Mouse (Mus musculus): ENCODE measurements around the gene Synj1. TPM values are rescaled to one million over a fixed set of nuclear protein-coding genes. Genes with fewer than 3 reads are reported as not detected.

Synj1 gene
- polyA plus RNA-seq, 1 experiment = 159 TPM

DNA sequence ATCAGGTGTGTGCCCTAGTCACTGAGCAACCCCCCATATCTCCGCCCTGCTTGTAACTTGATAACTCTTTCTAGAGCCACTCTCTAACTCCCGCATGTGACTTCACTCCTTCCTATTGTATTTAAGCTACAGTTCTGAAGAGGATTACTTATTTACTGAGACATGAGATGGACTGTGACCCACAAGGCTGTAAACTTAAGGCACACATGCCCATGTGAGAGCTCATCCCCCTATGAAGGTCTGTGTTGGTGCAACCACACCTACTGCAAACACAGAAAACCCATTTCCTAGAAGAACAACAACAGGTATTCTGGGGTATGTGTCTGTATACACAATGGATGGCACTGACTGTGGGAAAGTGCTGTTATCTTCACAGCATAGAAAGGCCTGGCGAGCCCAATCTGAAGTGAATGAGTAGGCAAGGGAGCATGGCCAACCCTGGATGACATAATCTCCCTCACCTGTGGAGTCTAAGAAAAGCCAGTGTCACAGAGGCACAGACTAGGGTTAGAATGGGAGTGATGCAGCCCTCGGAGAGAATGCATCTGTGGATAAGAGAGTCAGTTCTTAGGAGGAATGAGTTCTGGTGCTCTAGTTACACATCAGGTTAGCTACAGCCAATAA, 6.1 kb downstream of the Synj1 start:
- no peak overlapping the region for H3K27ac ChIP-seq (ENCODE audit: insufficient read depth, low read length)
- no peaks in the 10 kb centered on the region for H3K27me3 ChIP-seq (ENCODE audit: control insufficient read depth, insufficient read depth, low read length)
- peaks cover 5% of the 10 kb centered on the region for H3K4me1 ChIP-seq (ENCODE audit: control insufficient read depth, insufficient read depth, low read length)
- TF ChIP-seq CTCF (IDR thresholded peaks at IDR 0.05; ENCODE audit: borderline replicate concordance, insufficient read depth, low read depth, low read length) (no peak), POLR2A (IDR thresholded peaks at IDR 0.05; ENCODE audit: borderline replicate concordance, insufficient read depth, low read length) (no peak)
- no peak overlapping the region for H3K4me3 ChIP-seq (replicated peaks; ENCODE audit: insufficient read depth, low read depth, low read length)
- WGBS = 84% methylated on average over 4 of the region's 4 CpGs
- DNase-seq = no peak

DNA sequence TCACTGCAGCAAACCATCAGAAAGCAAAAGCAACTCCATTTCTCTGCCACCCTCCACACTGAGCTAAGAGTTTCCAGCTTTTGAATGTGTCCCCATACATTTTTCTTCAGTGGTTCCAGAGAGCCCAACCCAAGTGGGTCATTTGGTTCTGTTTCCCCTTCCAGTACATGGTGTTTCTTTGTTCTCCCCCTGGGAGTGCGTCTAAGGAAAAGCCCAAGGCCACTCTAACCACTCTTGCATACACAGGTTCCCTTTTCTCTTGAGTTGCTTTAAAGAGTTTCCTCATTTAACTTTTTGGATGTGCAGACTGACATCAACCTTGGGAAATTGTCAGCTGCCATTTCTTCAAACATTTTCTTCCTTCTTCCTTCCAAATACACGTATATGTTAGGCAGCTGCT, 10.0 kb downstream of the Synj1 start:
- TF ChIP-seq POLR2A (IDR thresholded peaks at IDR 0.05; ENCODE audit: borderline replicate concordance, insufficient read depth, low read length) (no peak), CTCF (IDR thresholded peaks at IDR 0.05; ENCODE audit: borderline replicate concordance, insufficient read depth, low read depth, low read length) (no peak)
- no peak for DNase-seq
- Histone ChIP-seq H3K27me3 (ENCODE audit: control insufficient read depth, insufficient read depth, low read length) (no peaks in the 10 kb centered on the region), H3K4me3 (replicated peaks; ENCODE audit: insufficient read depth, low read depth, low read length) (no peak overlapping the region), H3K27ac (ENCODE audit: insufficient read depth, low read length) (0 out of 2 replicates have a peak overlapping the region, but pooled peaks have one; percentile 13), H3K4me1 (ENCODE audit: control insufficient read depth, insufficient read depth, low read length) (peaks cover 9% of the 10 kb centered on the region; the same call in 1 of the 2 replicates)
- WGBS = 85% methylated on average over 2 of the region's 2 CpGs

DNA sequence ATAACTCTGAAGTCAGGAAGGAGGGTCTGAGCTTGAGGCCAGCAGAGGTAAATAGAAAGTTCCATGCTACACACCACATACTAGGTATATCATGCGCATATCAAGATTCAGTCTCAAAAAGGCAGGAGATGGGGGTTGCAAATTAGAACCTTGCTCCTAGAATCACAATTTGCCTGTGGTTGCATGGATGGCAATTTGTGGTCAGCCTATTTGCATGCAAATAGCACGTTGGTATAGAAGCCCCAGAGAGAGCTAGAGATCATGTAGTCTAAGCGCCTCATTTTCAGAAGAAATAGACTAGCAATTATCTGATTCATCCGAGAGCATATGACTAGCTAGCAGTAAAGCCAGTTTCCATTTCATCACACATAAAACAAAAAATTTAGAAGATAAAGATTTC, 11.3 kb downstream of the Synj1 start:
- no peak overlapping the region for H3K4me3 ChIP-seq (replicated peaks; ENCODE audit: insufficient read depth, low read depth, low read length)
- no peak overlapping the region for H3K27ac ChIP-seq (ENCODE audit: insufficient read depth, low read length)
- WGBS = 83% methylated on average over 4 of the region's 4 CpGs
- no peak for DNase-seq
- TF ChIP-seq POLR2A (IDR thresholded peaks at IDR 0.05; ENCODE audit: borderline replicate concordance, insufficient read depth, low read length) (no peak), CTCF (IDR thresholded peaks at IDR 0.05; ENCODE audit: borderline replicate concordance, insufficient read depth, low read depth, low read length) (no peak)
- H3K27me3 ChIP-seq (ENCODE audit: control insufficient read depth, insufficient read depth, low read length) = no peaks in the 10 kb centered on the region
- H3K4me1 ChIP-seq (ENCODE audit: control insufficient read depth, insufficient read depth, low read length) = peaks cover 11% of the 10 kb centered on the region

DNA sequence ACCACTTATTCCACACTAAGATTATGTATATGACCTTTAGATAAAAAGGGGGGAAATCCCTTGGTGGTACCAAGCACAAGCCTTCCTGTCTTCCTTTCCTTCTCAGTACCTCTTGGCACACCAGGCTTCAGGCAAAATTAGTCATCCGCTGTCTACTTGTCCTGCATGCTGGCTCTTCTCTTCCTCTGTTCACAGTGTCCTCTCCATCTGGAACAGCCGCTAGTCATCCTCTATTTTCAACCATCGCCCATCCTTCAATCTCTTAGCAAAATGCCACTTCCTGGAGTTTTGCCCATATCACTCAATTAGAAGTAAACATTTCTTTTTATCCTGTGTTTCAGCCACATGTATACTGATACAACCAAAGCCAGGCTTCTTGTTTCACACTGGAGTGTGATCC, 13.3 kb downstream of the Synj1 start:
- Histone ChIP-seq H3K27ac (ENCODE audit: insufficient read depth, low read length) (no peak overlapping the region), H3K4me1 (ENCODE audit: control insufficient read depth, insufficient read depth, low read length) (peaks cover 12% of the 10 kb centered on the region), H3K4me3 (replicated peaks; ENCODE audit: insufficient read depth, low read depth, low read length) (no peak overlapping the region), H3K27me3 (ENCODE audit: control insufficient read depth, insufficient read depth, low read length) (no peaks in the 10 kb centered on the region)
- 7% methylated on average over 3 of the region's 3 CpGs for WGBS
- DNase-seq = peak in 1 of 2 experiments; percentile 40
- TF ChIP-seq POLR2A (IDR thresholded peaks at IDR 0.05; ENCODE audit: borderline replicate concordance, insufficient read depth, low read length) (no peak), CTCF (IDR thresholded peaks at IDR 0.05; ENCODE audit: borderline replicate concordance, insufficient read depth, low read depth, low read length) (no peak)

DNA sequence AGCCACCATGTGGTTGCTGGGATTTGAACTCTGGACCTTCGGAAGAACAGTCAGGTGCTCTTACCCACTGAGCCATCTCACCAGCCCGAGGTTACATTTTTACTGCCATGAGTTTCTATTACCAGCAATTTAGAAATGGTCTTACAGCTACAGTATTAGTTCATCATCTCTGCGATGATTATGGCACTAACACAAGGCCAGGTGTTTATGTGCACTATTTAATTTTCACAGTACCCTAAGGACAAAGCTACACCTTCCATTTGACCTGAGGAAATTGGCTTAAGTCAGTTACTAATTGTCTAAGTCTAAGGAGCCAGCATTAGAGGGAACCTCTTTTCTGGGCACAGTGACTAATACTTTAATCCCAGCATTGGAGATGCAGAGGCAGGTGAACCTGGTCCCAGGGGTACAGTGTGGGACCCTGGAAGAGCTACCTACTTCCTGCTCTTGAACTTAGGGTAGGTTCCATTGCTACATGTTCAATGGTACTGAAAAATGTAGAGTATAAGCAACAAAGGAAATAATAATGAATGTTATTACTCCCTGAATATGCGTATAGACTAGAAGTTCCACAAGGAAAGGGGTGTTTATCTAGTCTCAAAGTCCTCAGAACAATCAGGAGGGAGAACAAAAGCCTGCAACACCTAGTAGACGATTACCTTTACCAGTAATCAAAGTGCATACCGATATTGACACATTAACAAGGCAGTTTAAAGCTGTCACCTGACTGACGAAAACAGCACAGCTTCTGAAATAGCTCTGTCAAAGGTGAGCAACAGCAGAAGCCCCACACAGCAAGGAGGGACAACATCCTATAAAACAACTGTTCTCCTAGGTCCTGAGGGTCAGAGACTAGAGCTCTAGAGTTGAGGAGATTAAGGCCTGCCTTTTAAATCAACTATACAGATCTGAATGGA, 14.5 kb downstream of the Synj1 start:
- Histone ChIP-seq H3K27me3 (ENCODE audit: control insufficient read depth, insufficient read depth, low read length) (no peaks in the 10 kb centered on the region), H3K4me1 (ENCODE audit: control insufficient read depth, insufficient read depth, low read length) (peaks cover 12% of the 10 kb centered on the region), H3K27ac (ENCODE audit: insufficient read depth, low read length) (no peak overlapping the region), H3K4me3 (replicated peaks; ENCODE audit: insufficient read depth, low read depth, low read length) (no peak overlapping the region)
- 92% methylated on average over 7 of the region's 7 CpGs for WGBS
- TF ChIP-seq POLR2A (IDR thresholded peaks at IDR 0.05; ENCODE audit: borderline replicate concordance, insufficient read depth, low read length) (no peak), CTCF (IDR thresholded peaks at IDR 0.05; ENCODE audit: borderline replicate concordance, insufficient read depth, low read depth, low read length) (no peak)
- no peak for DNase-seq

DNA sequence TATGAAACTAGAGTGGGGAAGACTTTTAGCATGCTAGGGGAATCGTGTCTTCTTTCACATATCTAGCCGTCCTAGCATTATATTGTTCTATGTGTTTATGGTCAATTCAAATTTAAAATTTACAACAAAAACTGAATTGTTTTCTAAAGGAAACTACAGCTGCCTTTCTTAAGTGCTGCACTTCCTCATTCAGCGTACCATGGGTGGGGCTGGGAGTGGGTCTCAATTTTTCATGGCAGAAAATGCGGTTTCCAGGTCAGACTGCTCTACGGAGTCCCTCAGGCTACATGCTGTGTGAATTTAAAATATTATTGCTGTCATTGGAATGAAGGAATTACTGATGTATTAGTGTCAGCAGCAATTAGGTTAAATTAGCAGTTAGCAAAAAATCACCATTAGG, 15.6 kb downstream of the Synj1 start:
- 84% methylated on average over 5 of the region's 5 CpGs for WGBS
- DNase-seq = no peak
- no peak overlapping the region for H3K27ac ChIP-seq (ENCODE audit: insufficient read depth, low read length)
- TF ChIP-seq POLR2A (IDR thresholded peaks at IDR 0.05; ENCODE audit: borderline replicate concordance, insufficient read depth, low read length) (no peak), CTCF (IDR thresholded peaks at IDR 0.05; ENCODE audit: borderline replicate concordance, insufficient read depth, low read depth, low read length) (no peak)
- peaks cover 12% of the 10 kb centered on the region for H3K4me1 ChIP-seq (ENCODE audit: control insufficient read depth, insufficient read depth, low read length)
- H3K27me3 ChIP-seq (ENCODE audit: control insufficient read depth, insufficient read depth, low read length) = no peaks in the 10 kb centered on the region
- no peak overlapping the region for H3K4me3 ChIP-seq (replicated peaks; ENCODE audit: insufficient read depth, low read depth, low read length)

DNA sequence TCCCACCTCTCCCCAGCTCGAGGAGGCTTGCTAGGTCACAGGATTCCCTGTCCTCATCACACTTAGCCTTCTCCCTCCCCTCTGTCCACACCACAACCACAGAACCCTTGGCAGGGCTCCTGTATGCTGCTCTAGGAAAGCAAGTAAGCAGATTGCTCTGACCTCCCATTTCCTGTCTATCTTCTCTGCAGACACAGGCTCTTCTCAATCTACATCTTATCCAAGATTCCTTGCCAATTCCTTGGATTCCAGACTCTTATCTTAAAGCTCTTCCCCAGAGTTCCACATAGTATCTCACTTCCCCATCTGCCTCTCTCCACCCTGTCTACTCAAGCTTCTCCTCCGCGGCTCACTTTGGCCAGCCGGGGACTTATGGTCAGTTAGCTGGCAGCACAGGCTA, 16.1 kb downstream of the Synj1 start:
- no peaks in the 10 kb centered on the region for H3K27me3 ChIP-seq (ENCODE audit: control insufficient read depth, insufficient read depth, low read length)
- peak in 1 of 2 experiments; percentile 40 for DNase-seq
- H3K4me3 ChIP-seq (replicated peaks; ENCODE audit: insufficient read depth, low read depth, low read length) = no peak overlapping the region
- peaks cover 12% of the 10 kb centered on the region for H3K4me1 ChIP-seq (ENCODE audit: control insufficient read depth, insufficient read depth, low read length)
- 16% methylated on average over 4 of the region's 4 CpGs for WGBS
- TF ChIP-seq CTCF (IDR thresholded peaks at IDR 0.05; ENCODE audit: borderline replicate concordance, insufficient read depth, low read depth, low read length) (no peak), POLR2A (IDR thresholded peaks at IDR 0.05; ENCODE audit: borderline replicate concordance, insufficient read depth, low read length) (no peak)
- H3K27ac ChIP-seq (ENCODE audit: insufficient read depth, low read length) = no peak overlapping the region
